Mouse (Mus musculus): Measurements from ENCODE around the gene Ddah2. TPM values are rescaled to one million over a fixed set of nuclear protein-coding genes. Genes with fewer than 3 reads are reported as not detected.

Ddah2 gene
- polyA plus RNA-seq, 1 experiment from 2014 or later = 168 TPM

Other genes starting within 250 kb of the Ddah2 start
- 19.4 and 23.4 TPM in 2 replicates for gene Stk19, start 222.1 kb upstream of the Ddah2 start, polyA plus RNA-seq (2015; fragmentation: Nextera tagmentation; extraction: Ambion mirVana)
- gene Dxo, start 222.0 kb upstream of the Ddah2 start, polyA plus RNA-seq (2015; fragmentation: Nextera tagmentation; extraction: Ambion mirVana) = 32.0 and 40.8 TPM in 2 replicates
- gene Skiv2l, start 208.8 kb upstream of the Ddah2 start, polyA plus RNA-seq (2015; fragmentation: Nextera tagmentation; extraction: Ambion mirVana) = 23.6 and 35.9 TPM in 2 replicates
- gene Nelfe, start 208.6 kb upstream of the Ddah2 start, polyA plus RNA-seq (2015; fragmentation: Nextera tagmentation; extraction: Ambion mirVana) = 53.3 and 70.9 TPM in 2 replicates
- 1.8 and 4.3 TPM in 2 replicates for gene Cfb, start 196.5 kb upstream of the Ddah2 start, polyA plus RNA-seq (2015; fragmentation: Nextera tagmentation; extraction: Ambion mirVana)
- gene Zbtb12, start 179.6 kb upstream of the Ddah2 start, polyA plus RNA-seq (2015; fragmentation: Nextera tagmentation; extraction: Ambion mirVana) = 1.1 and 1.8 TPM in 2 replicates
- gene Gm20547, start 177.0 kb upstream of the Ddah2 start, polyA plus RNA-seq (2015; fragmentation: Nextera tagmentation; extraction: Ambion mirVana) = not detected in 2 replicates
- gene C2, start 160.8 kb upstream of the Ddah2 start, polyA plus RNA-seq (2015; fragmentation: Nextera tagmentation; extraction: Ambion mirVana) = 2.0 and 3.3 TPM in 2 replicates
- gene Ehmt2, start 160.6 kb upstream of the Ddah2 start, polyA plus RNA-seq (2015; fragmentation: Nextera tagmentation; extraction: Ambion mirVana) = 31.7 and 48.8 TPM in 2 replicates
- 0.08 TPM in 1 of 2 replicates, not detected in the other for gene Slc44a4, start 144.6 kb upstream of the Ddah2 start, polyA plus RNA-seq (2015; fragmentation: Nextera tagmentation; extraction: Ambion mirVana)
- 16.1 and 19.9 TPM in 2 replicates for gene Neu1, start 127.8 kb upstream of the Ddah2 start, polyA plus RNA-seq (2015; fragmentation: Nextera tagmentation; extraction: Ambion mirVana)
- gene Hspa1b, start 99.8 kb upstream of the Ddah2 start, polyA plus RNA-seq (2015; fragmentation: Nextera tagmentation; extraction: Ambion mirVana) = 0.16 and 0.30 TPM in 2 replicates
- gene Gm20481, start 89.1 kb upstream of the Ddah2 start, polyA plus RNA-seq (2015; fragmentation: Nextera tagmentation; extraction: Ambion mirVana) = not detected in 2 replicates
- 3.5 and 4.8 TPM in 2 replicates for gene Hspa1a, start 86.9 kb upstream of the Ddah2 start, polyA plus RNA-seq (2015; fragmentation: Nextera tagmentation; extraction: Ambion mirVana)
- 2.1 and 2.6 TPM in 2 replicates for gene Hspa1l, start 86.3 kb upstream of the Ddah2 start, polyA plus RNA-seq (2015; fragmentation: Nextera tagmentation; extraction: Ambion mirVana)
- 116 and 132 TPM in 2 replicates for gene Lsm2, start 77.2 kb upstream of the Ddah2 start, polyA plus RNA-seq (2015; fragmentation: Nextera tagmentation; extraction: Ambion mirVana)
- 43.0 and 89.7 TPM in 2 replicates for gene Vars, start 58.0 kb upstream of the Ddah2 start, polyA plus RNA-seq (2015; fragmentation: Nextera tagmentation; extraction: Ambion mirVana)
- gene Vwa7, start 42.5 kb upstream of the Ddah2 start, polyA plus RNA-seq (2015; fragmentation: Nextera tagmentation; extraction: Ambion mirVana) = 0.24 and 0.31 TPM in 2 replicates
- gene Sapcd1, start 31.0 kb upstream of the Ddah2 start, polyA plus RNA-seq (2015; fragmentation: Nextera tagmentation; extraction: Ambion mirVana) = 1.4 and 2.8 TPM in 2 replicates
- gene Msh5, start 12.3 kb upstream of the Ddah2 start, polyA plus RNA-seq (2015; fragmentation: Nextera tagmentation; extraction: Ambion mirVana) = 2.7 and 3.8 TPM in 2 replicates
- gene Clic1, start 9.1 kb upstream of the Ddah2 start, polyA plus RNA-seq (2015; fragmentation: Nextera tagmentation; extraction: Ambion mirVana) = 307 and 332 TPM in 2 replicates
- 0.14 TPM in 1 of 2 replicates, not detected in the other for gene Ly6g6c, start 6.4 kb downstream of the Ddah2 start, polyA plus RNA-seq (2015; fragmentation: Nextera tagmentation; extraction: Ambion mirVana)
- gene Mpig6b, start 7.1 kb downstream of the Ddah2 start, polyA plus RNA-seq (2015; fragmentation: Nextera tagmentation; extraction: Ambion mirVana) = 0.77 and 0.81 TPM in 2 replicates
- 0.29 and 0.31 TPM in 2 replicates for gene Ly6g6e, start 17.9 kb downstream of the Ddah2 start, polyA plus RNA-seq (2015; fragmentation: Nextera tagmentation; extraction: Ambion mirVana)
- 2.2 and 2.4 TPM in 2 replicates for gene Ly6g6d, start 19.0 kb downstream of the Ddah2 start, polyA plus RNA-seq (2015; fragmentation: Nextera tagmentation; extraction: Ambion mirVana)
- 0.16 and 0.29 TPM in 2 replicates for gene Ly6g6f, start 26.6 kb downstream of the Ddah2 start, polyA plus RNA-seq (2015; fragmentation: Nextera tagmentation; extraction: Ambion mirVana)
- gene Abhd16a, start 30.2 kb downstream of the Ddah2 start, polyA plus RNA-seq (2015; fragmentation: Nextera tagmentation; extraction: Ambion mirVana) = 64.7 and 80.1 TPM in 2 replicates
- gene Ly6g5c, start 49.2 kb downstream of the Ddah2 start, polyA plus RNA-seq (2015; fragmentation: Nextera tagmentation; extraction: Ambion mirVana) = 0.41 TPM in 1 of 2 replicates, not detected in the other
- gene Ly6g5b, start 56.4 kb downstream of the Ddah2 start, polyA plus RNA-seq (2015; fragmentation: Nextera tagmentation; extraction: Ambion mirVana) = 0.31 and 0.66 TPM in 2 replicates
- 10.0 and 13.8 TPM in 2 replicates for gene Gpank1, start 62.4 kb downstream of the Ddah2 start, polyA plus RNA-seq (2015; fragmentation: Nextera tagmentation; extraction: Ambion mirVana)
- 200 and 211 TPM in 2 replicates for gene Csnk2b, start 63.0 kb downstream of the Ddah2 start, polyA plus RNA-seq (2015; fragmentation: Nextera tagmentation; extraction: Ambion mirVana)
- gene D17H6S53E, start 67.3 kb downstream of the Ddah2 start, polyA plus RNA-seq (2015; fragmentation: Nextera tagmentation; extraction: Ambion mirVana) = 10.1 and 11.2 TPM in 2 replicates
- 0.57 and 4.7 TPM in 2 replicates for gene Apom, start 73.0 kb downstream of the Ddah2 start, polyA plus RNA-seq (2015; fragmentation: Nextera tagmentation; extraction: Ambion mirVana)
- 40.8 and 44.0 TPM in 2 replicates for gene Bag6, start 76.1 kb downstream of the Ddah2 start, polyA plus RNA-seq (2015; fragmentation: Nextera tagmentation; extraction: Ambion mirVana)
- 95.1 and 142 TPM in 2 replicates for gene Prrc2a, start 105.9 kb downstream of the Ddah2 start, polyA plus RNA-seq (2015; fragmentation: Nextera tagmentation; extraction: Ambion mirVana)
- 7.5 and 9.6 TPM in 2 replicates for gene Aif1, start 117.0 kb downstream of the Ddah2 start, polyA plus RNA-seq (2015; fragmentation: Nextera tagmentation; extraction: Ambion mirVana)
- 8.1 and 12.2 TPM in 2 replicates for gene Lst1, start 129.4 kb downstream of the Ddah2 start, polyA plus RNA-seq (2015; fragmentation: Nextera tagmentation; extraction: Ambion mirVana)
- gene Ltb, start 135.4 kb downstream of the Ddah2 start, polyA plus RNA-seq (2015; fragmentation: Nextera tagmentation; extraction: Ambion mirVana) = 1.5 and 4.8 TPM in 2 replicates
- gene Tnf, start 143.0 kb downstream of the Ddah2 start, polyA plus RNA-seq (2015; fragmentation: Nextera tagmentation; extraction: Ambion mirVana) = 0.43 TPM in 1 of 2 replicates, not detected in the other
- 0.09 and 0.62 TPM in 2 replicates for gene Lta, start 146.3 kb downstream of the Ddah2 start, polyA plus RNA-seq (2015; fragmentation: Nextera tagmentation; extraction: Ambion mirVana)
- gene Gm16181, start 161.8 kb downstream of the Ddah2 start, polyA plus RNA-seq (2015; fragmentation: Nextera tagmentation; extraction: Ambion mirVana) = 0.35 and 0.48 TPM in 2 replicates
- 8.9 and 9.4 TPM in 2 replicates for gene Atp6v1g2, start 174.6 kb downstream of the Ddah2 start, polyA plus RNA-seq (2015; fragmentation: Nextera tagmentation; extraction: Ambion mirVana)
- 7.8 and 9.1 TPM in 2 replicates for gene Nfkbil1, start 176.8 kb downstream of the Ddah2 start, polyA plus RNA-seq (2015; fragmentation: Nextera tagmentation; extraction: Ambion mirVana)
- 213 and 268 TPM in 2 replicates for gene Ddx39b, start 182.7 kb downstream of the Ddah2 start, polyA plus RNA-seq (2015; fragmentation: Nextera tagmentation; extraction: Ambion mirVana)
- gene H2-D1, start 203.7 kb downstream of the Ddah2 start, polyA plus RNA-seq (2015; fragmentation: Nextera tagmentation; extraction: Ambion mirVana) = 56.6 and 101 TPM in 2 replicates

Measured in heart, embryonic 15.5 days (tissue).